Mouse (Mus musculus) adrenal gland, adult (tissue): ENCODE results near the gene Olfr178.

ENCODE experiments used
- DNase-seq, 2 experiments: peaks; one replicate each; pipeline ENCODE4 v3.0.0; 2022 to 2023; ENCODE audit warnings: low spot score in 1 of 2; ENCODE audit not compliant: inconsistent age in 2 of 2

Gene Olfr178

DNA sequence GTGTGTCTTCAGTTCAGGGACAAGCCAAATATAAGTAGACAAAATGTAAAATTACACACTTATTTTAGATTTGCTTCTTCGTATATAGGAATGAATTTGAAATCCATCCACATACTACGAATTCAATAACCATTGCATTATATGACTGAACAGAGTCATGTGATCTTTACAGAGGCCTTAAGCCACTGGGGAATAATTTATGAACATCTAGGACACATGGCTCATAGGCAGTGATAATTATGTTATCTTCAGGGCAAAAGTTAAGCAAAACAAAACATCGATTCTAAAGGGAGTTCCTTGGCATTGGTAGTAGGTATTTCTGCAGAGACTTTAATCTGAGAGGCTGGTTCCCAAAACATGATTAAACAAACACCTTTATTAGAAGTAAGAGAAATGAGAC lies at the start of gene Olfr178:
TSS of gene Olfr178 (minus strand) at position 101 of the 400 bp plus-strand sequence.
- no peak for DNase-seq

DNA sequence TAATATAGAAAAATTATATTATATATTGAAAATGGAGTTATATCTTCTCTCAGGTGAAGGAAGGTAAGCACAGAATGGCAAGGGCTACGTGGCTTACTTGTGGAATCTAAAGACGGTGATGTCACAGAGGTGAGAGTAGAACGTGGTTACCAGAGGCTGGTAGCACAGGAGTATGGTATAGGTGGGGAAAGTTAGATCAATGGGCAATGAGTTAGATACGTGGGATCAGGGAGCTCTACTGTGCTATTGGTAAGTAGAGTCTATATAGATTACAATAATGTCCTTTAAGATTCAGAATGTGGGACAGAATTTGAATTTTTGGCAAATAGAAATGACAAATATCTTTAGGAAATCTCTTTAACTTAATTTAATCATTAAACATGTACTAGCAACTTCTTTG lies 37.4 kb upstream of the Olfr178 start, which contains the start of gene Olfr180:
TSS of gene Olfr180 (minus strand) at position 101 of the 400 bp plus-strand sequence.
- no peak for DNase-seq

- DNase-seq, result no peak
Observed at GRCm38 (mm10) chr16:58928655-58929054, 36.8 kb upstream of the Olfr178 start, which contains the start of gene Olfr181. Gene Olfr181 (minus strand): TSS chr16:58928755.

DNA sequence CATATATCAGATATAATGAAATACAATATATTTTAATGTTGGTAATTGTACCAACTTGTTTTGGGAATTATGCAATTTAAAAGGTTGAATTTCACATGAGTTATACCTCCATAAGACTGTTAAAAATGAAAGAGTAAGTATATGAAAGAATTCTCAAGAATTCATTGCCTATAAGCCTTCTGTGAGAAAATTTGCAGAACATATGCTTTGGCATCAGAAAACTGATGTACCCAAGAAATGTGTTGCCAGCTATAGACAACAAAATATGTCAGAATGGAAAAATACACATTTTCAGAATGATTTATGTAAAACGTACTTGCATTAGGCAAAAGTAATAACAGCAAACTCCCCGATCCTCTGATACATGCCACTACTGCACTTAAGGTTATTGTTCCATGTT lies 7.4 kb downstream of the Olfr178 start:
- DNase-seq, result no peak

- DNase-seq, result no peak
Observed at GRCm38 (mm10) chr16:58874668-58875067, 17.2 kb downstream of the Olfr178 start, which contains the start of gene Olfr177. Gene Olfr177 (minus strand): TSS chr16:58874768.

- DNase-seq, result no peak
Observed at GRCm38 (mm10) chr16:58861479-58861878, 30.4 kb downstream of the Olfr178 start.

GRCm38 (mm10) chr16:58860032-58860737 lies 31.7 kb downstream of the Olfr178 start:
- no peak for DNase-seq
